Mouse (Mus musculus): ENCODE measurements around the gene Gm7030. TPM values are rescaled to one million over a fixed set of nuclear protein-coding genes. Genes with fewer than 3 reads are reported as not detected.
"Not testable (repeated sequence)": the region's sequence is repeated elsewhere in the genome, so short reads cannot be mapped to it uniquely, and the experiment has no call there.

Gene Gm7030
- polyA plus RNA-seq (2014; fragmentation: Nextera tagmentation; extraction: Ambion mirVana): not detected in 2 replicates

DNA sequence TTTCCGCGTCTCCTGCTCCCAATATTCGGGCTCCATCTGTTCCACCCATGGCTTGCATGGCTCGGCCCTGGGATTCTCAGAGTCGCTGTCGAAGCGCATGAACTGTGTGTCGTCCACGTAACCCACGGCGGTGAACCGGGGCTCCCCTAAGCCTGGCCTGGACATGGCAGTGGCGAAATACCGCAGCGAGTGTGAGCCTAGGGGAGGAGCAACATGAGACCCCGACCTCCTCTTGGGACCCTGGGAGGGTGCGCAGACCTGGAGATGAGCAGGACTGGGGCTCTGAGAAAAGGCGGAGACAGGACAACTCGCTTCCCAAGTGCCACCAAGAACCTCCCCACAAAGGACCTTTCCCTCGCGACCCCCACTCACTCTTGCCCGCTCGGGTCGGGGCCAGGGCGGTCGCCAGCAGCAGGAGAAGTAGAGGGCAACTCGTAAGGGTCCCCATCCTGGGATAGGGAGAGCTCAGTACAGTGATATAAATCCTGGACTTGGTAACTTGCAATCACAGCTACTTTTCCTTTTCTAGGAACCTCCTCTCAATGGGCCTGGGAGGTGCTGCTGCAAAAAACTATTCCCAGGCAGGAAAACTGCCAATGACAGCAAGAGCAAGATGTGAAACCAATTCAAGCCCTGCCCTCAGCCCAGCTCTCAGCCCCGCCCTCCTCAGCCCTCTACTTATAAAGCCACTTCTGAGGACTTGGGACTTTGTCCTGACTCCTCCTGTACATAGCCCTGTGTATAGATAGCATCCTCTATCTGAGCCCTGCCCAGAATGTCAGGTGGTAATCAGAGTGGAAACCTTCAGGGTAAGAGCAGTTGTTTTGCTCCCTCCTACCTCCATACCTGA, at the start of gene Gm7030:
Gene Gm7030, minus strand, starts transcription at position 458 of the 850 bp plus-strand sequence.
- H3K9ac ChIP-seq (ENCODE audit: low read length); H3K4me3 ChIP-seq (ENCODE audit: low read depth, low read length); H3K4me2 ChIP-seq; H3K36me3 ChIP-seq (ENCODE audit: control insufficient read depth, insufficient read depth, low read length); H3K9me3 ChIP-seq (ENCODE audit: control insufficient read depth, low read length); ATAC-seq (ENCODE audit: low FRiP score); H3K27ac ChIP-seq (ENCODE audit: low read depth, low read length); DNase-seq (ENCODE audit: low spot score, missing footprints); H3K27me3 ChIP-seq (ENCODE audit: control insufficient read depth, insufficient read depth, low read length); H3K4me1 ChIP-seq (ENCODE audit: control insufficient read depth, insufficient read depth, low read length): not testable (repeated sequence)
- 27% methylated on average over 25 of the region's 28 CpGs for WGBS

DNA sequence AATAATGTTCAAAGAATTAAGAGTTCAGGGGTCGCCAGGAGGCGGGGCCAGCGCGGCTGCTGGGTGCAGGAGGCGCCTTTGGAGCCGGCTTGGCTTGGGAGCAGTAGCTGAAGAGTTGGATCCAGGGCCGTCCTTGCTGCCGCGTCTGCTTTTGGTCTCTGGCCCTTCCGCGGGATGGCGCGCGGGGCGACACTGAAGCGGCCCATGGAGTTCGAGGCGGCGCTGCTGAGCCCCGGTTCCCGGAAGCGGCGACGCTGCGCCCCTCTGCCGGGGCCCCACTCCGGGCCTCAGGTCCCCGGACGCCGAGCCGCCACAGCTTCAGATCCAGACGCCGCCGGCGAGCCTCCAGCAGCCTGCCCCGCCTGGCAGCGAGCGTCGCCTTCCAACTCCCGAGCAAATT, 49.7 kb upstream of the Gm7030 start:
- peak overlapping the region; percentile 24; the same call in 1 of the 2 replicates for H3K9ac ChIP-seq (ENCODE audit: low read length)
- peak overlapping the region; percentile 49 for H3K4me2 ChIP-seq
- ATAC-seq (ENCODE audit: low FRiP score) (peak; percentile 73), DNase-seq (ENCODE audit: low spot score, missing footprints) (peak; percentile 93)
- not testable (repeated sequence) for H3K27ac ChIP-seq (ENCODE audit: low read depth, low read length); H3K27me3 ChIP-seq (ENCODE audit: control insufficient read depth, insufficient read depth, low read length); H3K4me1 ChIP-seq (ENCODE audit: control insufficient read depth, insufficient read depth, low read length); H3K9me3 ChIP-seq (ENCODE audit: control insufficient read depth, low read length); H3K36me3 ChIP-seq (ENCODE audit: control insufficient read depth, insufficient read depth, low read length)
- WGBS: 0% methylated on average over 38 of the region's 40 CpGs
- peak overlapping the region; percentile 31 for H3K4me3 ChIP-seq (ENCODE audit: low read depth, low read length)

DNA sequence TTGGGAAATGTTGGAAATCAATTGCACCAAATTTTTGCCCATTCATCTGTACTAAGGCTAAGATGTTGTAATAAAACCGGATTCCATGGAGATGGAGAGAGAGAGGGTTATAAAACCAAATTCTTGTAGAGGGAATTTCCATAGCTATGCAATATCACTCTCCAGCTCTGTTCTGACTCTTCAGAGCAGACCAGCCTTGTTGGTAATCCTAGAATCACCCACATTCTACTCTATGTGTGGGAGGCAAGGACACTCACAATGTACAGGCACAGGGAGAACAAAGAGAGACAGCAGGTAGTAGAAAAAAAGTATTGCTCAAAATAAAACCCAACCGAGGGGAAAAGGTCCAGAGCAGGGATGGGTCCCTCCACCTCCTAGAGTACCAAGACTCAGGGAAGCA, 46.9 kb upstream of the Gm7030 start:
- H3K9me3 ChIP-seq (ENCODE audit: control insufficient read depth, low read length); H3K36me3 ChIP-seq (ENCODE audit: control insufficient read depth, insufficient read depth, low read length); H3K4me3 ChIP-seq (ENCODE audit: low read depth, low read length); H3K4me1 ChIP-seq (ENCODE audit: control insufficient read depth, insufficient read depth, low read length); H3K27ac ChIP-seq (ENCODE audit: low read depth, low read length); H3K9ac ChIP-seq (ENCODE audit: low read length); H3K27me3 ChIP-seq (ENCODE audit: control insufficient read depth, insufficient read depth, low read length); ATAC-seq (ENCODE audit: low FRiP score); DNase-seq (ENCODE audit: low spot score, missing footprints); H3K4me2 ChIP-seq: not testable (repeated sequence)
- no CpG with 5 or more reads among the region's 2 CpGs for WGBS

DNA sequence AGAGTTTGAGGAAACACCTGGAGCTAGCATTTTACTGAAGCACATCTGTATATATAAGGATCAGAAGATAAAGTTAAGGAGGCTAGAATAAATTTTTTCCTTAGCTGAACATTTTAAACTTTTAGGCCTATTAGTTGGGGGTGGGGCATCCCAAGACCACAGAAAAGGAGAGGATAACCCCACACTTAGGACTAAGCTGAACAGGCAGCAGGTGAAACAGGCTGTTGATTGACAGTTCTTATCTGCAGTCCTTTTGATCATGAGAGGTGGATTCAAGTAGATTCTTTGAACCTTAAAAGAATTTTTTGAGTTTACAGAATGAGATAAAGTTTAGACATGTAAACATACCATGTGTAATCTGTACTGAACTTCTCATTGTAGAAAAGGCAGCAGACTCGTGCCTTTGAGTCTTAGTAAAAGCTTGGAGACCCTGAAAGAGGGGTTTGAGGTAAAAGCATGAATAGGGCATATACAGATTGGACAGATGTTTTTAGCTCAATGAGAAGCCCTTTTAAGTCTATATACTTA, 41.1 kb upstream of the Gm7030 start:
- 57% methylated on average over 1 of the region's 1 CpGs for WGBS
- peaks cover 38% of the 10 kb centered on the region for H3K27me3 ChIP-seq (ENCODE audit: control insufficient read depth, insufficient read depth, low read length)

DNA sequence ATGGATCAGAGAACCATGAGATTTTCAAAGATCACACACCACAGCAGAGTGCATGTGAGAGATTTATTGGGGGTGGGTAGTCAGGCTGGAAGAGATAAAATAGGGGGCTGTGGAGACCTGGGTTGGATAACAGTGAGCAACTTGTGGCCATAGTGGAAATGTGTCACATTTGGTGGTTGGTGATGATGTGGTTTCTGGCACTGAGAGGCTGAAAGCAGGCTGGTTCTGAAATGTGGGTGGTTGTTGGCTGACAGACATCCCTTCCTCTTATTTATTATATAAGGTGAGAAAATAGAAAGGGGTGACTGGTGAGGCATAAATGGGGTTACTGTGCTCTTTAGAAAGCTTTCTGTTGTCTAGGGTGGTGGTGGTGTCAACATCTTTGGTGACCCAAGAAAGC, 40.5 kb upstream of the Gm7030 start:
- Histone ChIP-seq H3K27ac (ENCODE audit: low read depth, low read length) (no peak overlapping the region), H3K4me2 (no peak overlapping the region), H3K36me3 (ENCODE audit: control insufficient read depth, insufficient read depth, low read length) (no peaks in the 10 kb centered on the region), H3K4me1 (ENCODE audit: control insufficient read depth, insufficient read depth, low read length) (no peaks in the 10 kb centered on the region), H3K9me3 (ENCODE audit: control insufficient read depth, low read length) (no peaks in the 10 kb centered on the region), H3K9ac (ENCODE audit: low read length) (no peak overlapping the region), H3K27me3 (ENCODE audit: control insufficient read depth, insufficient read depth, low read length) (peaks cover 44% of the 10 kb centered on the region), H3K4me3 (ENCODE audit: low read depth, low read length) (no peak overlapping the region)
- DNase-seq (ENCODE audit: low spot score, missing footprints) (peak; percentile 67), ATAC-seq (ENCODE audit: low FRiP score) (no peak)

More for the DNA sequence above, 41.1 kb upstream of the Gm7030 start:
- Histone ChIP-seq H3K4me1 (ENCODE audit: control insufficient read depth, insufficient read depth, low read length) (no peaks in the 10 kb centered on the region), H3K9me3 (ENCODE audit: control insufficient read depth, low read length) (no peaks in the 10 kb centered on the region), H3K36me3 (ENCODE audit: control insufficient read depth, insufficient read depth, low read length) (no peaks in the 10 kb centered on the region), H3K4me3 (ENCODE audit: low read depth, low read length) (no peak overlapping the region), H3K4me2 (no peak overlapping the region), H3K27ac (ENCODE audit: low read depth, low read length) (no peak overlapping the region), H3K9ac (ENCODE audit: low read length) (no peak overlapping the region)
- DNase-seq (ENCODE audit: low spot score, missing footprints): peak; percentile 79
- no peak for ATAC-seq (ENCODE audit: low FRiP score)

DNA sequence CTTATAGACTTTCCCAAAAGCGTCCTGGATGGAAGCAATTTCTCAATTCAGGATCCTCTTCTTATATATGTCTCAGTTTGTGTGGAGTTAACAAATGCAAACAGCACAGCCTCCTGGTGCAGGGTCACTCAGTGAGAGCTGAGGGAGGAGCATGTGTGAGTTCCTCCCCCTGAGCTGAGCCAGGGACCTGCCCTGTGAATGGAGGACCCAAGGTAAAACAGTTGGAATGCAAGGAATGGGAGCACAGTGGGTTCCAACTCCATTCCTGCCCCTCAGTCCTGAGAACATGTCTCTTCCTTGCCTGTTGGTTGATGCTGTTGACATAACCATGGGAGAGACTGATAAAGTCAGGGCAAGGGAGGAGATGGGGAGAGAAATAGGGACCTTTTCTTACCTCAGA, 39.9 kb upstream of the Gm7030 start:
- H3K9me3 ChIP-seq (ENCODE audit: control insufficient read depth, low read length); H3K4me3 ChIP-seq (ENCODE audit: low read depth, low read length); H3K4me2 ChIP-seq; ATAC-seq (ENCODE audit: low FRiP score); H3K27ac ChIP-seq (ENCODE audit: low read depth, low read length); H3K36me3 ChIP-seq (ENCODE audit: control insufficient read depth, insufficient read depth, low read length); H3K9ac ChIP-seq (ENCODE audit: low read length); H3K4me1 ChIP-seq (ENCODE audit: control insufficient read depth, insufficient read depth, low read length): not testable (repeated sequence)
- peak; percentile 59 for DNase-seq (ENCODE audit: low spot score, missing footprints)
- H3K27me3 ChIP-seq (ENCODE audit: control insufficient read depth, insufficient read depth, low read length): peaks cover 49% of the 10 kb centered on the region
- WGBS: no CpG with 5 or more reads among the region's 1 CpGs

DNA sequence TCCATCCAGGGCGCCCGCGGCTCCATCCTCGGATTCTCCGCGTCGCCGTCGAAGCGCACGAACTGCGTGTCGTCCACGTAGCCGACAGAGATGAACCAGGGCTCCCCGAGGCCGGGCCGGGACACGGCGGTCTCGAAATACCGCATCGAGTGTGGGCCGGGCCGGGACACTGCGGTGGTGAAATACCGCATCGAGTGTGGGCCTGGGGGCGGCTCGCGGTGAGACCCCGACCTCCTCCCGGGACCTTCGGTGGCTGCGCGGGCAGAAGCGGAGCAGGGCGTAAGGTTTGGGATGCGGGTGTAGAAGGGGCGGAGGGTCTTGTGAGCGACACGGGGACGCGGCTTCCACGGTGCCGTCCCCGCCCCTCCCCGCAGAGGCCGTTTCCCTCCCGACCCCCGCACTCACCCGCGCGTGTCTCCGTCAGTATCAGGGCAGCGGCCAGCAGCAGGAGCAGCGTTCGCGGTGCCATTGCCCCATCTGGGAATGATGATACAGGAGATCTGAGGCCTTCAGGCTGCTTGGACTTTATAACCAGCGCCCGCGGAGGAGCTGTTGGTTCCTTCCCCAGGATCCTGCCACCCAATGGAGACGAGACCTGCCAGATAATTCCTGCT, 38.9 kb upstream of the Gm7030 start, which contains the start of gene Gm8909:
Gene Gm8909, minus strand, starts transcription at position 499 of the 614 bp plus-strand sequence.
- ATAC-seq (ENCODE audit: low FRiP score) (no peak), DNase-seq (ENCODE audit: low spot score, missing footprints) (peak; percentile 87)
- H3K27me3 ChIP-seq (ENCODE audit: control insufficient read depth, insufficient read depth, low read length): peaks cover 52% of the 10 kb centered on the region
- H3K27ac ChIP-seq (ENCODE audit: low read depth, low read length): no peak within 1 kb of the TSS
- H3K4me2 ChIP-seq: peak within 1 kb of the TSS; percentile 30
- H3K36me3 ChIP-seq (ENCODE audit: control insufficient read depth, insufficient read depth, low read length): no peaks in the 10 kb centered on the region
- WGBS: 1% methylated on average over 63 of the region's 63 CpGs
- no peaks in the 10 kb centered on the region for H3K9me3 ChIP-seq (ENCODE audit: control insufficient read depth, low read length)
- H3K4me3 ChIP-seq (ENCODE audit: low read depth, low read length): peak within 1 kb of the TSS; percentile 14; the same call in 1 of the 2 replicates
- H3K4me1 ChIP-seq (ENCODE audit: control insufficient read depth, insufficient read depth, low read length): no peaks in the 10 kb centered on the region
- no peak within 1 kb of the TSS for H3K9ac ChIP-seq (ENCODE audit: low read length)

DNA sequence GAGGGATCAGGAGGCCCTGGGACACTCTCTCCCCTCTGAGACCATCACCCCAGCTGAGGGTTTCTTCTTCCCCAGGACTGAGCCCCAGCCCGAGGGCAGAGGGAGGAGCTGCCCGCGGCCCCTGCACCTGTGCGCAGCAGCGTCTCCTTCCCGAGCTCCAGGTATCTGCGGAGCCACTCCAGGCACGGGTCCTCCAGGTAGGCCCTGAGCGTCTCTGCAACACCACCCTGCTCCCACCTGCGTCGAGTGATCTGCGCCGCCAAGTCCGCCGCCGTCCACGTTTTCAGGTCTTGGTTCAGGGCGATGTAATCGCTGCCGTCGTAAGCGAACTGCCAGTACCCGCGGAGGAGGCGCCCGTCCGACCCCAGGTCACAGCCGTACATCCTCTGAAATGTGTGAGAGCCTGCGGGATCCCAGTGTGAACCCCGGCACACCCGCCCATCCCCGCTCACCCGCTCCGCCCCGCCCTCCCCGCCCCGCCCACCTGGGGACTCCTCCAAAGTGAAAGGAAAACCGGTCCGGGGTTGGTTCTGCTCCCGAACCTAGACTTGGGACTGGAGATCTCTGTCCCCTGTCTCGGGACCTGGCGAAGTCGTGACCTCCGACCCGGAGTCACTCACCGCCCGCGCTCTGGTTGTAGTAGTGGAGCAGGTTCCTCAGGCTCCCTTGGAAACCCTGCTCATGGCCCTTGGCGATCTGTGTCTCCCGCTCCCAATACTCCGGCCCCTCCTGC, 38.2 kb upstream of the Gm7030 start:
- WGBS: under 1% methylated on average over 43 of the region's 51 CpGs
- Histone ChIP-seq H3K4me2 (peak overlapping the region; percentile 30), H3K9ac (ENCODE audit: low read length) (no peak overlapping the region), H3K27ac (ENCODE audit: low read depth, low read length) (no peak overlapping the region), H3K4me1 (ENCODE audit: control insufficient read depth, insufficient read depth, low read length) (no peaks in the 10 kb centered on the region), H3K36me3 (ENCODE audit: control insufficient read depth, insufficient read depth, low read length) (no peaks in the 10 kb centered on the region), H3K27me3 (ENCODE audit: control insufficient read depth, insufficient read depth, low read length) (peaks cover 56% of the 10 kb centered on the region), H3K9me3 (ENCODE audit: control insufficient read depth, low read length) (no peaks in the 10 kb centered on the region), H3K4me3 (ENCODE audit: low read depth, low read length) (peak overlapping the region; percentile 14; the same call in 1 of the 2 replicates)
- ATAC-seq (ENCODE audit: low FRiP score) (no peak), DNase-seq (ENCODE audit: low spot score, missing footprints) (peak; percentile 94)

Data from midbrain, embryonic 11.5 days (tissue).